Mouse (Mus musculus) midbrain, postnatal 0 days (tissue): ENCODE measurements around the gene Nbea. TPM values are rescaled to one million over a fixed set of nuclear protein-coding genes. Genes with fewer than 3 reads are reported as not detected.

Source experiments
- ATAC-seq: fragments of 200-750 bp; cut with Nextera tagmentation; 2 replicates; pipeline ENCODE4 v1.8.0; 2017; ENCODE audit warnings: moderate number of reproducible peaks, mild to moderate bottlenecking, moderate TSS enrichment, moderate library complexity; ENCODE audit not compliant: low FRiP score
- DNase-seq: peaks from one replicate; pipeline ENCODE4 v3.0.0-alpha.2; 2015; ENCODE audit warnings: low spot score
- H3K27ac ChIP-seq: fragments of 300-500 bp; sonication (generic); 2 replicates; pipeline ENCODE4 v1.5.1; 2014; ENCODE audit warnings: low read depth, mild to moderate bottlenecking, low read length, mixed read lengths
- H3K27me3 ChIP-seq: fragments of 300-500 bp; sonication (generic); 2 replicates; pipeline ENCODE4 v1.6.1; 2014; ENCODE audit warnings: low read length, control low read depth, mixed read lengths; ENCODE audit not compliant: insufficient read depth
- H3K36me3 ChIP-seq: fragments of 300-500 bp; sonication (generic); 2 replicates; pipeline ENCODE4 v1.6.1; 2014; ENCODE audit warnings: low read length, control low read depth, mixed read lengths; ENCODE audit not compliant: insufficient read depth
- H3K4me1 ChIP-seq: fragments of 300-500 bp; sonication (generic); 2 replicates; pipeline ENCODE4 v1.6.1; 2014; ENCODE audit warnings: mild to moderate bottlenecking, control low read depth, antibody characterized with exemption, low read length, mixed read lengths; ENCODE audit not compliant: insufficient read depth
- H3K4me2 ChIP-seq: fragments of 300-500 bp; sonication (generic); 2 replicates; pipeline ENCODE4 v1.6.1; 2014; ENCODE audit warnings: low read depth, mild to moderate bottlenecking, low read length, mixed read lengths; ENCODE audit not compliant: poor library complexity, severe bottlenecking
- H3K4me3 ChIP-seq: fragments of 300-500 bp; sonication (generic); 2 replicates; pipeline ENCODE4 v1.5.1; 2014; ENCODE audit warnings: low read depth, mild to moderate bottlenecking, low read length, moderate library complexity
- H3K9ac ChIP-seq: fragments of 300-500 bp; sonication (generic); replicated peaks from 2 replicates; pipeline ENCODE4 v1.6.1; 2014; ENCODE audit warnings: mild to moderate bottlenecking, low read length, moderate library complexity, mixed read lengths; ENCODE audit not compliant: poor library complexity, severe bottlenecking
- H3K9me3 ChIP-seq: fragments of 300-500 bp; sonication (generic); 2 replicates; pipeline ENCODE4 v1.6.1; 2016; ENCODE audit warnings: low read length, control low read depth
- CTCF ChIP-seq: IDR thresholded peaks from 2 replicates; pipeline ENCODE4 v1.5.1; 2016; ENCODE audit warnings: antibody characterized with exemption, mild to moderate bottlenecking
- WGBS: fragments of 180-500 bp; shearing (Covaris S2); extraction: QIAGEN DNeasy Blood & Tissue Kit; methylation state at CpG from one replicate; pipeline ENCODE4 v1.1.7; 2014; 5-methylcytosine and 5-hydroxymethylcytosine counted together
- polyA plus RNA-seq: library from polyadenylated mRNA; unstranded; fragments of >200 nt; fragmentation: Nextera tagmentation; extraction: Ambion mirVana; gene quantifications from 2 replicates; pipeline ENCODE4 v1.2.1, GENCODE M21; 2015
- total RNA-seq: library from RNA; depleted of rRNA; stranded (reverse); fragments of >200 nt; gene quantifications from 2 replicates; pipeline ENCODE4 v1.2.3, GENCODE M21; 2014

Nbea gene
- total and polyA plus RNA-seq, 2 experiments from 2014 or later = 46.8 to 202 TPM

GRCm38 (mm10) chr3:55782771-55783170 lies 400.7 kb downstream of the Nbea start:
- peak overlapping the region; percentile 54 for H3K4me3 ChIP-seq
- no peaks in the 10 kb centered on the region for H3K27me3 ChIP-seq
- H3K4me2 ChIP-seq = peak overlapping the region; percentile 53
- ATAC-seq (no peak), DNase-seq (peak; percentile 47)
- no peaks in the 10 kb centered on the region for H3K9me3 ChIP-seq
- TF ChIP-seq CTCF = no peak
- H3K36me3 ChIP-seq = no peaks in the 10 kb centered on the region
- WGBS = 14% methylated on average over 22 of the region's 22 CpGs
- peaks cover 6% of the 10 kb centered on the region; the same call in 1 of the 2 replicates for H3K4me1 ChIP-seq
- H3K27ac ChIP-seq = peak overlapping the region; percentile 93
- H3K9ac ChIP-seq = peak overlapping the region; percentile 82

- peak; percentile 81 for ATAC-seq
- peak within 1 kb of the TSS; percentile 82 for H3K9ac ChIP-seq
- TF ChIP-seq CTCF = no peak
- no peaks in the 10 kb centered on the region for H3K36me3 ChIP-seq
- peak; percentile 95 for DNase-seq
- no peaks in the 10 kb centered on the region for H3K27me3 ChIP-seq
- no peaks in the 10 kb centered on the region for H3K9me3 ChIP-seq
- peak within 1 kb of the TSS; percentile 93 for H3K27ac ChIP-seq
- WGBS = 10% methylated on average over 16 of the region's 16 CpGs
- H3K4me2 ChIP-seq = peak within 1 kb of the TSS; percentile 53
- H3K4me3 ChIP-seq = peak within 1 kb of the TSS; percentile 54
- H3K4me1 ChIP-seq = peaks cover 6% of the 10 kb centered on the region; the same call in 1 of the 2 replicates
Observed at GRCm38 (mm10) chr3:55782056-55782687, 401.3 kb downstream of the Nbea start, which contains the start of gene Mab21l1. Gene Mab21l1 (plus strand): TSS chr3:55782510.

- Histone ChIP-seq H3K4me1 (peaks cover 6% of the 10 kb centered on the region; the same call in 1 of the 2 replicates), H3K27ac (peak overlapping the region; percentile 93), H3K36me3 (no peaks in the 10 kb centered on the region), H3K4me2 (peak overlapping the region; percentile 53), H3K4me3 (peak overlapping the region; percentile 54), H3K9ac (peak overlapping the region; percentile 77), H3K9me3 (no peaks in the 10 kb centered on the region), H3K27me3 (no peaks in the 10 kb centered on the region)
- ATAC-seq = peak; percentile 0; the same call in 1 of the 2 replicates
- 32% methylated on average over 5 of the region's 5 CpGs for WGBS
- no peak for TF ChIP-seq CTCF
- peak; percentile 29 for DNase-seq
Observed at GRCm38 (mm10) chr3:55781429-55782055, 402.0 kb downstream of the Nbea start.

GRCm38 (mm10) chr3:55780120-55781070 lies 403.1 kb downstream of the Nbea start:
- peak; percentile 71 for DNase-seq
- Histone ChIP-seq H3K9me3 (no peaks in the 10 kb centered on the region), H3K27me3 (no peaks in the 10 kb centered on the region), H3K27ac (peak overlapping the region; percentile 93), H3K9ac (peak overlapping the region; percentile 77), H3K4me2 (peak overlapping the region; percentile 53), H3K36me3 (no peaks in the 10 kb centered on the region), H3K4me1 (peaks cover 6% of the 10 kb centered on the region; the same call in 1 of the 2 replicates), H3K4me3 (peak overlapping the region; percentile 30)
- 9% methylated on average over 53 of the region's 53 CpGs for WGBS
- no peak for TF ChIP-seq CTCF
- peak; percentile 32; the same call in 1 of the 2 replicates for ATAC-seq
